Comparison of ENCODE assay signal across 12 mouse cellular contexts in the genomic region with DNA sequence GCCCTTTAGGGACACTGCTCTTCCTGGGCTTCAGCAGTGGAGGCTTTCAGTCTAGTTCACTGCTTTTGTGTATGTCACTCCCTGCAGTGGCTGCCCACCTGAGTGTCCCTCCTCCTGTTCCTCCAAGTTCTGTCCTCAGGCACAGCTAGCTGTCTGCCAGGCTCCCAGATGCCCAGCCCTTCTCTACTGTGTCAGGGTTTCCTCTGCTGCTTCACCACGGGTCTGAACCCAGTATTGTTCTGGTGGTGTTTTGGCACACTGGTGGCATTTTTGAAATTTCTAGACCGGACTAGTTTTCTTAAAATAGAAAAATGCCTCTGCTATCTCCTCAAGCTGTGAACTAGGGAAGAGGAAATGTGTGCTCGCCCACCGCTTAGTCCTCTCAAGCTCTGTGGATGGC. TPM values are rescaled to one million over a fixed set of nuclear protein-coding genes. Genes with fewer than 3 reads are reported as not detected.
DNase-seq lines count a peak whose midpoint lies in the region; ATAC-seq and TF ChIP-seq lines count a peak whose summit lies in the region.
"Had no signal": no experiment of that assay in that cellular context is flagged by ENCODE, and none has a peak within 500 bp of the region (broad histone marks: within the 10 kb centered on the region; RNA-seq: fewer than 3 reads in every experiment).

No protein-coding gene starts in this region.

- H3K79me2 ChIP-seq in liver, adult 2 months (ENCODE audit: control insufficient read depth, insufficient read depth, low read length) = peaks cover 16% of the 10 kb centered on the region; the same call in 1 of the 2 replicates

- H3K36me3 ChIP-seq in embryonic facial prominence, embryonic 14.5 days (ENCODE audit: control insufficient read depth, insufficient read depth, low read length) = no peaks in the 10 kb centered on the region
- H3K36me3 ChIP-seq in embryonic facial prominence, embryonic 10.5 days (replicated peaks) = peaks cover 3% of the 10 kb centered on the region
- H3K36me3 ChIP-seq in liver, adult 2 months (ENCODE audit: control insufficient read depth, insufficient read depth, low read length) = no peaks in the 10 kb centered on the region
- H3K36me3 ChIP-seq in liver, embryonic 11.5 days (ENCODE audit: control insufficient read depth, insufficient read depth, low read length) = no peaks in the 10 kb centered on the region
- H3K36me3 ChIP-seq: neural tube, embryonic 12.5 days had no signal

- TF ChIP-seq POLR2A in liver, adult 2 months (IDR thresholded peaks at IDR 0.05; ENCODE audit: extremely low read depth, insufficient read depth, low read length) = no peak
- no peak for TF ChIP-seq POLR2A in bone marrow macrophage, adult 2 months (IDR thresholded peaks at IDR 0.05; ENCODE audit: borderline replicate concordance, low read depth, low read length)

- H3K9ac ChIP-seq in embryonic facial prominence, embryonic 14.5 days (ENCODE audit: low read depth, low read length) = no peak overlapping the region
- peak overlapping the region; percentile 10; the same call in 1 of the 2 replicates for H3K9ac ChIP-seq in liver, adult 2 months (ENCODE audit: low read depth, low read length)
- no peak overlapping the region for H3K9ac ChIP-seq in liver, embryonic 11.5 days (ENCODE audit: low read depth, low read length)
- H3K9ac ChIP-seq: neural tube, embryonic 12.5 days had no signal

- peak; percentile 47 for ATAC-seq in embryonic facial prominence, embryonic 14.5 days (ENCODE audit: low read depth)
- no peak for ATAC-seq in liver, embryonic 11.5 days (replicated peaks; ENCODE audit: low FRiP score)
- ATAC-seq in CD4-positive, CD25-positive, alpha-beta regulatory T cell, adult 4 months = no peak

- no peak overlapping the region for H3K27ac ChIP-seq in embryonic facial prominence, embryonic 14.5 days (replicated peaks; ENCODE audit: low read depth, low read length)
- no peak overlapping the region for H3K27ac ChIP-seq in embryonic facial prominence, embryonic 10.5 days (replicated peaks)
- H3K27ac ChIP-seq in liver, adult 2 months (replicated peaks; ENCODE audit: insufficient read depth, low read depth, low read length) = no peak overlapping the region
- no peak overlapping the region for H3K27ac ChIP-seq in liver, embryonic 11.5 days (ENCODE audit: low read depth, low read length)
- peak overlapping the region; percentile 19; the same call in 1 of the 2 replicates for H3K27ac ChIP-seq in bone marrow macrophage, adult 2 months (ENCODE audit: insufficient read depth, low read depth, low read length)
- H3K27ac ChIP-seq: neural tube, embryonic 12.5 days had no signal

- 66% methylated on average over 4 of the region's 4 CpGs for WGBS in embryonic facial prominence, embryonic 14.5 days
- WGBS in embryonic facial prominence, embryonic 10.5 days = 71% methylated on average over 4 of the region's 4 CpGs
- whole genome bisulfite sequencing in liver, adult 2 months = 59% methylated on average over 4 of the region's 4 CpGs
- 47% methylated on average over 4 of the region's 4 CpGs for WGBS in liver, embryonic 11.5 days

- no peak for TF ChIP-seq CTCF in liver, adult 2 months (IDR thresholded peaks at IDR 0.05; ENCODE audit: low read depth, low read length)
- no peak for TF ChIP-seq CTCF in bone marrow macrophage, adult 2 months (IDR thresholded peaks at IDR 0.05; ENCODE audit: low read depth, low read length)

- H3K4me3 ChIP-seq in embryonic facial prominence, embryonic 14.5 days (ENCODE audit: low read depth, low read length) = no peak overlapping the region
- no peak overlapping the region for H3K4me3 ChIP-seq in embryonic facial prominence, embryonic 10.5 days
- no peak overlapping the region for H3K4me3 ChIP-seq in liver, adult 2 months (ENCODE audit: insufficient read depth, low read depth, low read length)
- H3K4me3 ChIP-seq in liver, embryonic 11.5 days (ENCODE audit: low read depth, low read length) = no peak overlapping the region
- 0 out of 2 replicates have a peak overlapping the region, but pooled peaks have one; percentile 3 for H3K4me3 ChIP-seq in bone marrow macrophage, adult 2 months (ENCODE audit: insufficient read depth, low read length)
- H3K4me3 ChIP-seq: neural tube, embryonic 12.5 days had no signal

- peaks cover 22% of the 10 kb centered on the region; the same call in 1 of the 2 replicates for H3K4me1 ChIP-seq in embryonic facial prominence, embryonic 14.5 days (ENCODE audit: control insufficient read depth, insufficient read depth, low read length)
- peaks cover 22% of the 10 kb centered on the region for H3K4me1 ChIP-seq in embryonic facial prominence, embryonic 10.5 days
- H3K4me1 ChIP-seq in liver, adult 2 months (ENCODE audit: control insufficient read depth, insufficient read depth, low read length) = peaks cover 15% of the 10 kb centered on the region
- H3K4me1 ChIP-seq in liver, embryonic 11.5 days (replicated peaks; ENCODE audit: control insufficient read depth, insufficient read depth, low read length) = peaks cover 3% of the 10 kb centered on the region; the same call in 1 of the 2 replicates
- H3K4me1 ChIP-seq in bone marrow macrophage, adult 2 months (ENCODE audit: control insufficient read depth, insufficient read depth, low read length) = peaks cover 48% of the 10 kb centered on the region
- H3K4me1 ChIP-seq: neural tube, embryonic 12.5 days had no signal

- DNase-seq in embryonic facial prominence, embryonic 14.5 days (ENCODE audit: low spot score) = no peak
- DNase-seq in embryonic facial prominence, embryonic 10.5 days (ENCODE audit: low spot score) = no peak
- DNase-seq in liver, adult 2 months (ENCODE audit: extremely low read depth, low read depth, low spot score) = no peak
- DNase-seq in liver, embryonic 11.5 days (ENCODE audit: low spot score) = no peak
- DNase-seq in heart, postnatal 4 days = peak; percentile 58
- DNase-seq in adrenal gland, adult 2 months = no peak
- DNase-seq: cerebellum, adult 11 months; right cerebral cortex, postnatal 14 days had no signal

- H3K27me3 ChIP-seq in embryonic facial prominence, embryonic 14.5 days (replicated peaks; ENCODE audit: control insufficient read depth, insufficient read depth, low read length) = no peaks in the 10 kb centered on the region
- no peaks in the 10 kb centered on the region for H3K27me3 ChIP-seq in embryonic facial prominence, embryonic 10.5 days (replicated peaks; ENCODE audit: low read depth, poor library complexity, severe bottlenecking)
- H3K27me3 ChIP-seq in liver, adult 2 months (ENCODE audit: control insufficient read depth, insufficient read depth, low read length) = no peaks in the 10 kb centered on the region
- no peaks in the 10 kb centered on the region for H3K27me3 ChIP-seq in liver, embryonic 11.5 days (replicated peaks; ENCODE audit: control insufficient read depth, insufficient read depth, low read length)
- H3K27me3 ChIP-seq: neural tube, embryonic 12.5 days had no signal

- H3K4me2 ChIP-seq in embryonic facial prominence, embryonic 14.5 days (ENCODE audit: low read depth, low read length) = no peak overlapping the region
- no peak overlapping the region for H3K4me2 ChIP-seq in liver, embryonic 11.5 days
- H3K4me2 ChIP-seq: neural tube, embryonic 12.5 days had no signal

- no peaks in the 10 kb centered on the region for H3K9me3 ChIP-seq in embryonic facial prominence, embryonic 14.5 days (ENCODE audit: control insufficient read depth, low read length)
- H3K9me3 ChIP-seq in embryonic facial prominence, embryonic 10.5 days = no peaks in the 10 kb centered on the region
- H3K9me3 ChIP-seq in liver, embryonic 11.5 days (ENCODE audit: control insufficient read depth, low read length) = no peaks in the 10 kb centered on the region
- H3K9me3 ChIP-seq: neural tube, embryonic 12.5 days had no signal

RNA-seq across cellular contexts. Expression of a gene that starts 46.6 kb away (rescaled TPM):
- polyA plus RNA-seq in embryonic facial prominence, embryonic 14.5 days (2014; fragmentation: Nextera tagmentation; extraction: Ambion mirVana) = 30.8 and 31.6 TPM in 2 replicates
- polyA plus RNA-seq in embryonic facial prominence, embryonic 10.5 days (2016; fragmentation: Nextera tagmentation; extraction: Ambion mirVana) = 16.2 and 17.2 TPM in 2 replicates
- total RNA-seq in liver, adult 2 months (2014; rRNA removed) = 38.4 and 43.8 TPM in 2 replicates
- polyA plus RNA-seq in liver, adult 2 months (2012; rRNA removed) = 42.7 and 53.3 TPM in 2 replicates
- polyA plus RNA-seq in liver, embryonic 11.5 days (2014; fragmentation: Nextera tagmentation; extraction: Ambion mirVana) = 14.0 and 17.7 TPM in 2 replicates
- polyA plus RNA-seq in bone marrow macrophage, adult 2 months (2012; ENCODE audit: insufficient read depth, insufficient read length, missing spikeins) = 20.0 and 23.9 TPM in 2 replicates
- total RNA-seq in heart, postnatal 4 days (2021) = 100 to 1,000 TPM; 229 to 242 TPM
- total RNA-seq in adrenal gland, adult 2 months (2021) = 10 to 100 TPM; 55.4 to 65.8 TPM
- 36.8 and 47.0 TPM in 2 replicates for polyA plus RNA-seq in adrenal gland, adult 2 months (2012; rRNA removed)
- polyA plus RNA-seq in CD4-positive, CD25-positive, alpha-beta regulatory T cell, adult 4 months (2017; shearing (Covaris generic)) = 10 to 100 TPM; 14.7 to 17.2 TPM
- total RNA-seq: MEL had no signal

RNA-seq across cellular contexts. Expression of a gene that starts 46.8 kb away (rescaled TPM):
- 0.68 and 0.85 TPM in 2 replicates for polyA plus RNA-seq in embryonic facial prominence, embryonic 14.5 days (2014; fragmentation: Nextera tagmentation; extraction: Ambion mirVana)
- 0.63 and 0.87 TPM in 2 replicates for polyA plus RNA-seq in embryonic facial prominence, embryonic 10.5 days (2016; fragmentation: Nextera tagmentation; extraction: Ambion mirVana)
- total RNA-seq in liver, adult 2 months (2014; rRNA removed) = 0.74 and 0.92 TPM in 2 replicates
- 0.05 and 0.06 TPM in 2 replicates for polyA plus RNA-seq in liver, adult 2 months (2012; rRNA removed)
- polyA plus RNA-seq in liver, embryonic 11.5 days (2014; fragmentation: Nextera tagmentation; extraction: Ambion mirVana) = 0.13 and 0.32 TPM in 2 replicates
- 0.27 TPM in 1 of 2 replicates, not detected in the other for polyA plus RNA-seq in bone marrow macrophage, adult 2 months (2012; ENCODE audit: insufficient read depth, insufficient read length, missing spikeins)
- 1 to 10 TPM; 2.8 to 3.3 TPM for total RNA-seq in heart, postnatal 4 days (2021)
- 1 to 10 TPM; 1.1 to 1.3 TPM for total RNA-seq in adrenal gland, adult 2 months (2021)
- polyA plus RNA-seq in adrenal gland, adult 2 months (2012; rRNA removed) = 0.02 and 0.06 TPM in 2 replicates
- polyA plus RNA-seq in CD4-positive, CD25-positive, alpha-beta regulatory T cell, adult 4 months (2017; shearing (Covaris generic)) = 1 to 10 TPM; 1.0 to 1.1 TPM
- total RNA-seq: MEL had no signal
